Mouse (Mus musculus) small intestine, adult 10 weeks (tissue): Measurements from ENCODE around the gene Thg1l. TPM values are rescaled to one million over a fixed set of nuclear protein-coding genes. Genes with fewer than 3 reads are reported as not detected.

Experiments used
- polyA plus RNA-seq: library from polyadenylated mRNA; stranded (reverse); fragments of 350-450 nt; fragmentation: Illumina TruSeq; extraction: RNeasy Lipid Tissue Mini Kit (QIAGEN cat#74804); gene quantifications from one replicate; pipeline ENCODE4 v1.2.3, GENCODE M21; 2014; ENCODE audit warnings: low replicate concordance

Thg1l gene
- 3.7 TPM for polyA plus RNA-seq

DNA sequence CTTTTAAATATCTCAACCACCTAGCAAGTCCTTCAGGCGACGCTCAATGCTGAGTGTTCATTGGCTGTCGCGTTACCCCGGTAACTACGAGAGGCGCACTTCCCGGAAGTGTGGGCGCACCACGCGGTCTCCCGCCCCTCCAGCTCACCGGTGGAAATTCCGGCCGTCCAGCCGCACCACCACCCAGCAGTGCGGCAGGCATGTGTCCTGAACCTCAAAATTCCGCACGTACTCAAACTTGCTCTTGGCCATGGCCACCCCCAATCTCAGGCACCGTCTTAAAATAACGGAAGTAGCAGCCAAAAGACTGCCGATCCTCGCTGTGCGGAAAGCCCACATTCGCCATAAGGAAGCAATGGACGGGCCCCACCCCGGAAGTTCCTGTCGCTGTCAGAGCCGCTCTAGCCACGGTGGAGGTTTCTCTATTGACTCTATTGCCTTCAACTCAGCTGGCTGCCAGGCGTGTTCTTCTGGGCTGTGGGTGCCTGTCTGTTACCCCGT, at the start of gene Thg1l:
Thg1l (minus strand) TSS at position 368 of the 501 bp plus-strand sequence.

DNA sequence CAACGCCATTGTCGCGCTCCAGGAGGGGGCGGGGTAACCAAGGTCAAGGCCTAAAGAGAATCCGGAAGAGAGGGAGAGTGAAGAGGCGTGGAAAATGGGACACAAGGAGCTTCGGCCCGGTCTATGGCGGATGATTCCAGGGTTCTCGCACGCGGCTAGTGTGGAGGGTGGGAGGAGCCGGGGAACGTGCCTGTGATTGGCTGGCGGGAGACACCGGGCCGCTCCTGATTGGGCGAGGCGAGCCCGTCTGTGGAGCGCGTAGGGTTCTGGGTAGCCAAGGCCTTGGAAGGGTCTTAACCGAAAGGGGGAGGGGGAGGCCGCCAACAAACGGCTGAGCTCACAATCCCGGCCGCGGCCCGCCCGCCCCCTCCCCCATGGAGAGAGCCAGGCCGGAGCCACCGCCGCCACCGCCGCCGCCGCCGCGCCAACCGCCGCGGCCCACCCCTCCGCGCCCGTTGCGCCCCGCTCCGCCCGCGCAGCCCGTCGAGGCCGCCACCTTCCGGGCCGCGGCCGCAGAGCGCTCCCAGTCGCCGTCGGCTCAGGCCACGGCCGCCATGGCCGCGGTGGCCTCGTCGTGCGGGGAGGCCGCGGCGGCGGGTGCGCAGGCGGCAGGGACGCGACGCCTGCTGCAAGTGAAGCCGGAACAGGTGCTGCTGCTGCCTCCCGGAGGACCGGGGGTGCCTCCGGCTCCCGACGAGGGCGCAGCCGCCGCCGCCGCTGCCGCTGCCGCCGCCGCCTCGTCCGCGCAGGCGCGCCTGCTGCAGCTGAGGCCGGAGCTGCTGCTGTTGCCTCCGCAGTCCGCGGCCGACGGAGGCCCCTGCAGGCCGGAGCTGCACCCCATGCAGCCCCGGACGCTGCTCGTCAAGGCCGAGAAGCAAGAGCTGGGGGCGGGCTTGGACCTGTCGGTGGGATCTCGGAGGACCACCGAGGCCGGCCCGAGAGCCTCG, 24.9 kb upstream of the Thg1l start, which contains the start of gene Sox30:
Sox30 (plus strand) TSS at position 365 of the 947 bp plus-strand sequence.

DNA sequence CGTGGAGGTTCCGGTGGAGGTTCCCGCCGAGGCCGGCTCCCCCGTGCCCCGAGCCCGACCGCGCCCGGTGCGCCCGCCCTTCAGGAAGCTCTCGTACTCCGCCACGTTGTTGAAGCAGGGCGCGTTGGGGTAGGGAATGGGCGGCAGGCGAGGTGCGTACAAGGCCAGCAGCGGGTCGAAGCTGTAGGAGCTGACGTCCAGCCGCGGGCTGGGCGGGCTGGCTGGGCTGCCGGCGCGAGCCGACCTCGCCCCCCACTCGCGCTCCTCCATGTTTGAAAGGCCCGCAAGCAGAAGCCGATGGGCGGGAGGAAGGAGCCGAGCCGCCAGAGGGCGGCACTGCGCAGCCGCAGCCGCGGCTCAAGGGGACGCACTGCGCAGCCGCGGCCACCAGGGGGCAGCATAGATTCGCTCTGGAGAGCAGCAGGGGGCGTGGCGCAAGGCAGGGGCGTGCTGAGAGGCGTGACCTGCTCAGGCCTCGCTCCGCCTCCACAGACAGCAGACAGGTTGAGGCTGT, 10.6 kb downstream of the Thg1l start, which contains the start of gene Lsm11:
Lsm11 (minus strand) TSS at position 293 of the 514 bp plus-strand sequence.

Other genes with a start within 250 kb of the Thg1l start
- gene Clint1, start 103.4 kb downstream of the Thg1l start, polyA plus RNA-seq: 180 TPM
- gene Lsm11, start 10.6 kb downstream of the Thg1l start, polyA plus RNA-seq: 1.4 TPM
- not detected for gene Sox30, start 24.8 kb upstream of the Thg1l start, polyA plus RNA-seq
- 1.4 TPM for gene Gm12166, start 96.8 kb upstream of the Thg1l start, polyA plus RNA-seq
- 6.7 TPM for gene Adam19, start 100.5 kb upstream of the Thg1l start, polyA plus RNA-seq
- gene Nipal4, start 211.0 kb upstream of the Thg1l start, polyA plus RNA-seq: 0.19 TPM